ENCODE assay signal across 25 mouse cellular contexts in the genomic region with DNA sequence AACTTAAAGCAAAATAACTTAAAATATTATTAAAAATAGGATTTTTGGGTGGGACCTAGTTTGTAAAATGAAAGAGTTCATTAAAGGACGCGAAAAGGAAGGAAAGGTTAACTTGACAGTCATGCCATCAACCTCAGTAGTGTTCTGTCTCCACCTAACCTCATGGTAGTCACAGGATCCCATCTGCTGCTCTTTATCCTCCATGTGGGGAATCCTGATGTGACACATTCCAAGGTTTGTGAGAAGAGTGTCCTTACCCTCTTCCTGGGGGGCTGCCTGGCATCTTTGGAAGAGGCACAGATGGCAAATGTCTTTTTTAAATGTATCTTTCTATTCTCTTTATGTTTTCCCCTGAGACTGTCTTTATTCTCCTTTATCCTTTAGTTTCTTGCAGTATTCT.
DNase-seq lines count a peak whose midpoint lies in the region; ATAC-seq and TF ChIP-seq lines count a peak whose summit lies in the region.
"Had no signal": no experiment of that assay in that cellular context is flagged by ENCODE, and none has a peak within 500 bp of the region (broad histone marks: within the 10 kb centered on the region; RNA-seq: fewer than 3 reads in every experiment).

No protein-coding gene starts in this region.

- TF ChIP-seq POLR2A in brain, embryonic 14.5 days (IDR thresholded peaks at IDR 0.05; ENCODE audit: borderline replicate concordance, extremely low read depth, insufficient read depth, insufficient read length, poor library complexity, severe bottlenecking) = no peak

- H3K4me3 ChIP-seq in forebrain, embryonic 12.5 days (replicated peaks) = no peak overlapping the region
- no peak overlapping the region for H3K4me3 ChIP-seq in forebrain, postnatal 0 days (ENCODE audit: low read depth, low read length)
- H3K4me3 ChIP-seq in hindbrain, postnatal 0 days (ENCODE audit: low read length) = no peak overlapping the region
- no peak overlapping the region for H3K4me3 ChIP-seq in hindbrain, embryonic 13.5 days
- H3K4me3 ChIP-seq: embryonic facial prominence, embryonic 12.5 days; embryonic facial prominence, embryonic 15.5 days; hindbrain, embryonic 12.5 days had no signal

- DNase-seq in forebrain, postnatal 0 days = no peak
- peak; percentile 2 for DNase-seq in hindbrain, postnatal 0 days (ENCODE audit: low spot score)
- DNase-seq in brain, embryonic 14.5 days (ENCODE audit: low read depth) = peak; percentile 71
- DNase-seq in kidney, adult 18-20 months = no peak
- no peak for DNase-seq in liver
- DNase-seq: adrenal gland, postnatal 10 days; adrenal gland, postnatal 36 days; B cell, adult 2 months; cerebellum, adult 18-20 months; cerebellum, adult 9-10 months; gastrocnemius, postnatal 10 days; heart, adult 11 months; kidney, adult 2 months had no signal

- H3K4me2 ChIP-seq in forebrain, embryonic 12.5 days = no peak overlapping the region
- H3K4me2 ChIP-seq in forebrain, postnatal 0 days (ENCODE audit: low read depth) = no peak overlapping the region
- H3K4me2 ChIP-seq in hindbrain, postnatal 0 days (ENCODE audit: low read depth, low read length) = no peak overlapping the region
- H3K4me2 ChIP-seq in hindbrain, embryonic 13.5 days = no peak overlapping the region
- H3K4me2 ChIP-seq: embryonic facial prominence, embryonic 12.5 days; embryonic facial prominence, embryonic 15.5 days; heart, embryonic 11.5 days; hindbrain, embryonic 12.5 days had no signal

- H3K27ac ChIP-seq in forebrain, embryonic 12.5 days = no peak overlapping the region
- no peak overlapping the region for H3K27ac ChIP-seq in forebrain, postnatal 0 days (ENCODE audit: low read depth, low read length)
- H3K27ac ChIP-seq in hindbrain, postnatal 0 days = no peak overlapping the region
- no peak overlapping the region for H3K27ac ChIP-seq in hindbrain, embryonic 13.5 days
- H3K27ac ChIP-seq: embryonic facial prominence, embryonic 12.5 days; embryonic facial prominence, embryonic 15.5 days; hindbrain, embryonic 12.5 days had no signal

- no peaks in the 10 kb centered on the region for H3K4me1 ChIP-seq in forebrain, embryonic 12.5 days
- H3K4me1 ChIP-seq in forebrain, postnatal 0 days (ENCODE audit: insufficient read depth) = no peaks in the 10 kb centered on the region
- H3K4me1 ChIP-seq in hindbrain, postnatal 0 days (ENCODE audit: insufficient read depth, low read length) = no peaks in the 10 kb centered on the region
- no peaks in the 10 kb centered on the region for H3K4me1 ChIP-seq in hindbrain, embryonic 13.5 days (replicated peaks)
- H3K4me1 ChIP-seq: embryonic facial prominence, embryonic 12.5 days; embryonic facial prominence, embryonic 15.5 days; hindbrain, embryonic 12.5 days had no signal

- WGBS in forebrain, embryonic 12.5 days = 89% methylated on average over 2 of the region's 2 CpGs
- 77% methylated on average over 2 of the region's 2 CpGs for WGBS in forebrain, postnatal 0 days
- 72% methylated on average over 2 of the region's 2 CpGs for WGBS in hindbrain, postnatal 0 days
- 83% methylated on average over 2 of the region's 2 CpGs for WGBS in hindbrain, embryonic 13.5 days

- no peaks in the 10 kb centered on the region for H3K9me3 ChIP-seq in forebrain, embryonic 12.5 days
- no peaks in the 10 kb centered on the region for H3K9me3 ChIP-seq in forebrain, postnatal 0 days (ENCODE audit: low read length)
- no peaks in the 10 kb centered on the region for H3K9me3 ChIP-seq in hindbrain, postnatal 0 days (ENCODE audit: low read length)
- H3K9me3 ChIP-seq in hindbrain, embryonic 13.5 days = no peaks in the 10 kb centered on the region
- H3K9me3 ChIP-seq: embryonic facial prominence, embryonic 12.5 days; embryonic facial prominence, embryonic 15.5 days; G1E; hindbrain, embryonic 12.5 days had no signal

- no peaks in the 10 kb centered on the region for H3K36me3 ChIP-seq in forebrain, embryonic 12.5 days (replicated peaks)
- H3K36me3 ChIP-seq in forebrain, postnatal 0 days (ENCODE audit: insufficient read depth) = no peaks in the 10 kb centered on the region
- H3K36me3 ChIP-seq in hindbrain, postnatal 0 days (ENCODE audit: insufficient read depth, low read length) = no peaks in the 10 kb centered on the region
- H3K36me3 ChIP-seq in hindbrain, embryonic 13.5 days = no peaks in the 10 kb centered on the region
- H3K36me3 ChIP-seq: embryonic facial prominence, embryonic 12.5 days; embryonic facial prominence, embryonic 15.5 days; hindbrain, embryonic 12.5 days had no signal

- H3K27me3 ChIP-seq in forebrain, embryonic 12.5 days = 0 out of 2 replicates have a peak, but pooled peaks cover 7% of the 10 kb centered on the region
- H3K27me3 ChIP-seq in forebrain, postnatal 0 days (ENCODE audit: insufficient read depth, low read length) = no peaks in the 10 kb centered on the region
- no peaks in the 10 kb centered on the region for H3K27me3 ChIP-seq in hindbrain, postnatal 0 days (ENCODE audit: insufficient read depth, low read length)
- H3K27me3 ChIP-seq in hindbrain, embryonic 13.5 days = 0 out of 2 replicates have a peak, but pooled peaks cover 1% of the 10 kb centered on the region
- H3K27me3 ChIP-seq: CH12.LX; embryonic facial prominence, embryonic 12.5 days; embryonic facial prominence, embryonic 15.5 days; hindbrain, embryonic 12.5 days; Patski had no signal

- no peak overlapping the region for H3K9ac ChIP-seq in forebrain, embryonic 12.5 days
- H3K9ac ChIP-seq in forebrain, postnatal 0 days = no peak overlapping the region
- no peak overlapping the region for H3K9ac ChIP-seq in hindbrain, postnatal 0 days (replicated peaks; ENCODE audit: low read length)
- H3K9ac ChIP-seq in hindbrain, embryonic 13.5 days = no peak overlapping the region
- H3K9ac ChIP-seq: embryonic facial prominence, embryonic 12.5 days; embryonic facial prominence, embryonic 15.5 days; hindbrain, embryonic 12.5 days had no signal

- ATAC-seq in forebrain, embryonic 12.5 days (ENCODE audit: low FRiP score) = peak; percentile 55; the same call in 1 of the 2 replicates
- no peak for ATAC-seq in forebrain, postnatal 0 days
- ATAC-seq in hindbrain, postnatal 0 days = no peak
- no peak for ATAC-seq in hindbrain, embryonic 13.5 days (ENCODE audit: low FRiP score)
- ATAC-seq: hindbrain, embryonic 16.5 days; inflammation-experienced regulatory T-cells, adult 6 months; intestine, embryonic 16.5 days; Patski had no signal

- no peak for TF ChIP-seq CTCF in forebrain, postnatal 0 days (IDR thresholded peaks at IDR 0.05; ENCODE audit: low read depth)
- TF ChIP-seq CTCF in hindbrain, postnatal 0 days (IDR thresholded peaks at IDR 0.05; ENCODE audit: low read depth) = no peak
- no peak for TF ChIP-seq CTCF in brain, embryonic 14.5 days (IDR thresholded peaks at IDR 0.05; ENCODE audit: borderline replicate concordance, extremely low read depth, insufficient read depth, insufficient read length)

Comparison
In these comparisons a context has a peak if more than half of its experiments do, and no peak if none do; other contexts are left out.
1. DNase-seq: peak in hindbrain, postnatal 0 days (single experiment) and brain, embryonic 14.5 days (single experiment); none in forebrain, postnatal 0 days (single experiment), kidney, adult 18-20 months (single experiment) and liver (single experiment).